Mouse (Mus musculus): ENCODE results near the gene 1700023F06Rik.

DNA sequence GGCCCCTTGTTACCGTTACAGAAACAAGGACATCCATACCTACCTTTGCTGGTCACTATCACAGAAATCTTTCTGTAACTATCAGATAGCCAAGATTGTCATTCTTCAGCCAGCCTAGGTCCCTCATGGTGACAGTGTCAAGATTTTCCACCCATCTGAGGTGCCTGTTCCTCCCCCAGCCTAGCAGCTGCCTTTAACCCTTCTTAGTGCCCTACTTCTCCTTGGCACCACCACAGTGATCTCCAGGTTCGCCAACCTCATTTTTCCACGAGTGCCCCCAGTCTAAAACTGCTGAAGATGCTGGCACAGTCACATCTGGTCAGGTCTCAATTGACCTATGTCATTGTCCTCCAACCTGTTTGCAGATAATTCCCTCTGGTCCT lies 38.3 kb downstream of the 1700023F06Rik start:
- no peak for TF ChIP-seq CTCF (IDR thresholded peaks at IDR 0.05; ENCODE audit: low read depth, low read length)
- no peak for TF ChIP-seq POLR2A (IDR thresholded peaks at IDR 0.05; ENCODE audit: insufficient read depth, low read length)
- TF ChIP-seq EP300 (IDR thresholded peaks at IDR 0.05; ENCODE audit: insufficient read depth, low read depth, low read length), result no peak

Measured in ES-Bruce4 (cell line).